Mouse (Mus musculus) midbrain, embryonic 12.5 days (tissue): ENCODE data around the gene Fbp1. TPM values are rescaled to one million over a fixed set of nuclear protein-coding genes. Genes with fewer than 3 reads are reported as not detected.

Experiments
- ATAC-seq: fragments of 200-750 bp; cut with Nextera tagmentation; 2 replicates; pipeline ENCODE4 v1.8.0; 2017; ENCODE audit warnings: low read depth, moderate TSS enrichment, moderate library complexity; ENCODE audit not compliant: low FRiP score
- H3K27ac ChIP-seq: fragments of 300-500 bp; sonication (generic); replicated peaks from 2 replicates; pipeline ENCODE4 v1.5.1; 2016; ENCODE audit warnings: mild to moderate bottlenecking
- H3K27me3 ChIP-seq: fragments of 300-500 bp; sonication (generic); 2 replicates; pipeline ENCODE4 v1.6.1; 2016; ENCODE audit warnings: mild to moderate bottlenecking
- H3K36me3 ChIP-seq: fragments of 300-500 bp; sonication (generic); 2 replicates; pipeline ENCODE4 v1.6.1; 2016
- H3K4me1 ChIP-seq: fragments of 300-500 bp; sonication (generic); 2 replicates; pipeline ENCODE4 v1.6.1; 2016
- H3K4me2 ChIP-seq: fragments of 300-500 bp; sonication (generic); replicated peaks from 2 replicates; pipeline ENCODE4 v1.6.1; 2016; ENCODE audit warnings: mild to moderate bottlenecking, moderate library complexity
- H3K4me3 ChIP-seq: fragments of 300-500 bp; sonication (generic); 2 replicates; pipeline ENCODE4 v1.5.1; 2016; ENCODE audit warnings: mild to moderate bottlenecking
- H3K9ac ChIP-seq: fragments of 300-500 bp; sonication (generic); replicated peaks from 2 replicates; pipeline ENCODE4 v1.6.1; 2016; ENCODE audit warnings: mild to moderate bottlenecking, moderate library complexity
- H3K9me3 ChIP-seq: fragments of 300-500 bp; sonication (generic); 2 replicates; pipeline ENCODE4 v1.6.1; 2016; ENCODE audit warnings: mild to moderate bottlenecking
- WGBS: fragments of 180-500 bp; shearing (Covaris S2); methylation state at CpG from one replicate; pipeline ENCODE4 v1.1.7; 2016; 5-methylcytosine and 5-hydroxymethylcytosine counted together
- polyA plus RNA-seq: library from polyadenylated mRNA; unstranded; fragments of >200 nt; fragmentation: Nextera tagmentation; extraction: Ambion mirVana; gene quantifications from 2 replicates; pipeline ENCODE4 v1.2.1, GENCODE M21; 2016

Gene Fbp1
- polyA plus RNA-seq, 1 experiment from 2014 or later, result not detected

- H3K9me3 ChIP-seq, result no peaks in the 10 kb centered on the region
- no peaks in the 10 kb centered on the region for H3K36me3 ChIP-seq
- H3K27ac ChIP-seq, result no peak overlapping the region
- H3K4me2 ChIP-seq, result no peak overlapping the region
- H3K9ac ChIP-seq, result no peak overlapping the region
- no peak for ATAC-seq
- H3K27me3 ChIP-seq, result no peaks in the 10 kb centered on the region
- no peaks in the 10 kb centered on the region for H3K4me1 ChIP-seq
- no peak overlapping the region for H3K4me3 ChIP-seq
- 83% methylated on average over 4 of the region's 4 CpGs for WGBS
These were observed 22.1 kb upstream of the Fbp1 start for GRCm38 (mm10) chr13:62910206-62910605.

- Histone ChIP-seq H3K9ac (no peak overlapping the region), H3K27ac (no peak overlapping the region), H3K27me3 (no peaks in the 10 kb centered on the region), H3K4me2 (no peak overlapping the region), H3K4me3 (no peak overlapping the region), H3K36me3 (no peaks in the 10 kb centered on the region), H3K4me1 (no peaks in the 10 kb centered on the region), H3K9me3 (no peaks in the 10 kb centered on the region)
- 76% methylated on average over 5 of the region's 5 CpGs for WGBS
- ATAC-seq, result no peak
These were observed 21.7 kb upstream of the Fbp1 start for GRCm38 (mm10) chr13:62909776-62910175.

- H3K4me3 ChIP-seq, result no peak overlapping the region
- H3K9me3 ChIP-seq, result no peaks in the 10 kb centered on the region
- H3K4me2 ChIP-seq, result no peak overlapping the region
- 48% methylated on average over 8 of the region's 8 CpGs for WGBS
- no peaks in the 10 kb centered on the region for H3K27me3 ChIP-seq
- no peaks in the 10 kb centered on the region for H3K36me3 ChIP-seq
- H3K4me1 ChIP-seq, result no peaks in the 10 kb centered on the region
- no peak overlapping the region for H3K9ac ChIP-seq
- no peak overlapping the region for H3K27ac ChIP-seq
- ATAC-seq, result no peak
These were observed 20.1 kb upstream of the Fbp1 start for GRCm38 (mm10) chr13:62908163-62908559.

- no peak overlapping the region for H3K27ac ChIP-seq
- no peak overlapping the region for H3K4me2 ChIP-seq
These were observed 19.6 kb upstream of the Fbp1 start for GRCm38 (mm10) chr13:62907527-62908162.

GRCm38 (mm10) chr13:62901139-62901538 lies 13.1 kb upstream of the Fbp1 start:
- no peak for ATAC-seq
- no peaks in the 10 kb centered on the region for H3K36me3 ChIP-seq

More at GRCm38 (mm10) chr13:62907527-62908162, 19.6 kb upstream of the Fbp1 start:
- Histone ChIP-seq H3K36me3 (no peaks in the 10 kb centered on the region), H3K9me3 (no peaks in the 10 kb centered on the region), H3K27me3 (no peaks in the 10 kb centered on the region), H3K4me1 (no peaks in the 10 kb centered on the region), H3K9ac (no peak overlapping the region), H3K4me3 (no peak overlapping the region)
- WGBS, result 80% methylated on average over 14 of the region's 14 CpGs
- no peak for ATAC-seq

GRCm38 (mm10) chr13:62897927-62898646 lies 10.0 kb upstream of the Fbp1 start:
- Histone ChIP-seq H3K36me3 (no peaks in the 10 kb centered on the region), H3K9ac (no peak overlapping the region), H3K4me2 (no peak overlapping the region), H3K27me3 (no peaks in the 10 kb centered on the region), H3K27ac (no peak overlapping the region), H3K9me3 (no peaks in the 10 kb centered on the region), H3K4me1 (0 out of 2 replicates have a peak, but pooled peaks cover 3% of the 10 kb centered on the region), H3K4me3 (no peak overlapping the region)
- 88% methylated on average over 4 of the region's 4 CpGs for WGBS
- ATAC-seq, result no peak

More at GRCm38 (mm10) chr13:62901139-62901538, 13.1 kb upstream of the Fbp1 start:
- Histone ChIP-seq H3K4me1 (no peaks in the 10 kb centered on the region), H3K4me2 (no peak overlapping the region), H3K9ac (no peak overlapping the region), H3K27me3 (no peaks in the 10 kb centered on the region), H3K27ac (no peak overlapping the region), H3K9me3 (no peaks in the 10 kb centered on the region), H3K4me3 (no peak overlapping the region)

- no peak for ATAC-seq
- Histone ChIP-seq H3K27me3 (peaks cover 19% of the 10 kb centered on the region), H3K4me1 (0 out of 2 replicates have a peak, but pooled peaks cover 3% of the 10 kb centered on the region), H3K9me3 (no peaks in the 10 kb centered on the region), H3K4me3 (no peak overlapping the region), H3K9ac (no peak overlapping the region), H3K36me3 (no peaks in the 10 kb centered on the region), H3K4me2 (no peak overlapping the region), H3K27ac (no peak overlapping the region)
- 87% methylated on average over 9 of the region's 9 CpGs for whole genome bisulfite sequencing
These were observed 5.2 kb upstream of the Fbp1 start for GRCm38 (mm10) chr13:62893044-62893842.

GRCm38 (mm10) chr13:62889311-62889710 lies 1.2 kb upstream of the Fbp1 start:
- Histone ChIP-seq H3K27ac (no peak overlapping the region), H3K4me3 (no peak overlapping the region), H3K9me3 (no peaks in the 10 kb centered on the region), H3K27me3 (peaks cover 38% of the 10 kb centered on the region), H3K4me2 (no peak overlapping the region), H3K36me3 (no peaks in the 10 kb centered on the region), H3K9ac (no peak overlapping the region), H3K4me1 (0 out of 2 replicates have a peak, but pooled peaks cover 12% of the 10 kb centered on the region)
- no peak for ATAC-seq
- 76% methylated on average over 2 of the region's 2 CpGs for WGBS

- no peak for ATAC-seq
- WGBS, result 80% methylated on average over 3 of the region's 3 CpGs
These were observed 3.5 kb downstream of the Fbp1 start for GRCm38 (mm10) chr13:62884536-62884935.

GRCm38 (mm10) chr13:62883925-62884324 lies 4.2 kb downstream of the Fbp1 start:
- Histone ChIP-seq H3K4me3 (no peak overlapping the region), H3K4me2 (no peak overlapping the region), H3K4me1 (peaks cover 16% of the 10 kb centered on the region), H3K9ac (no peak overlapping the region), H3K27me3 (peaks cover 26% of the 10 kb centered on the region), H3K9me3 (no peaks in the 10 kb centered on the region), H3K27ac (no peak overlapping the region), H3K36me3 (no peaks in the 10 kb centered on the region)
- WGBS, result 92% methylated on average over 9 of the region's 9 CpGs
- ATAC-seq, result no peak

More at GRCm38 (mm10) chr13:62884536-62884935, 3.5 kb downstream of the Fbp1 start:
- H3K4me1 ChIP-seq, result peaks cover 16% of the 10 kb centered on the region
- no peak overlapping the region for H3K4me2 ChIP-seq
- H3K9me3 ChIP-seq, result no peaks in the 10 kb centered on the region
- peaks cover 32% of the 10 kb centered on the region for H3K27me3 ChIP-seq
- H3K27ac ChIP-seq, result no peak overlapping the region
- no peak overlapping the region for H3K9ac ChIP-seq
- no peak overlapping the region for H3K4me3 ChIP-seq
- H3K36me3 ChIP-seq, result no peaks in the 10 kb centered on the region

- Histone ChIP-seq H3K27me3 (peaks cover 21% of the 10 kb centered on the region), H3K4me2 (no peak overlapping the region), H3K9me3 (no peaks in the 10 kb centered on the region), H3K27ac (no peak overlapping the region), H3K4me1 (peaks cover 16% of the 10 kb centered on the region), H3K9ac (no peak overlapping the region), H3K36me3 (no peaks in the 10 kb centered on the region), H3K4me3 (no peak overlapping the region)
- ATAC-seq, result no peak
- WGBS, result 82% methylated on average over 2 of the region's 2 CpGs
These were observed 4.6 kb downstream of the Fbp1 start for GRCm38 (mm10) chr13:62883436-62883835.

- WGBS, result 81% methylated on average over 5 of the region's 5 CpGs
- no peaks in the 10 kb centered on the region for H3K36me3 ChIP-seq
- no peaks in the 10 kb centered on the region for H3K9me3 ChIP-seq
- H3K9ac ChIP-seq, result no peak overlapping the region
- no peak overlapping the region for H3K27ac ChIP-seq
- no peak overlapping the region for H3K4me3 ChIP-seq
- H3K4me2 ChIP-seq, result no peak overlapping the region
- peaks cover 13% of the 10 kb centered on the region for H3K4me1 ChIP-seq
- H3K27me3 ChIP-seq, result peaks cover 15% of the 10 kb centered on the region
- no peak for ATAC-seq
These were observed 5.2 kb downstream of the Fbp1 start for GRCm38 (mm10) chr13:62882856-62883255.
